Mouse (Mus musculus): Measurements from ENCODE around the gene Slc32a1.

Gene Slc32a1

GRCm38 (mm10) chr2:158611726-158612670 is 1.4 kb downstream of the Slc32a1 start:
- in situ Hi-C loops (cut with MboI, MseI): no loop called here

- in situ Hi-C loops (cut with MboI, MseI): no loop called here
These were observed 2.2 kb downstream of the Slc32a1 start for GRCm38 (mm10) chr2:158612671-158613250.

- in situ Hi-C loops (cut with MboI, MseI): no loop called here
These were observed 3.2 kb downstream of the Slc32a1 start for GRCm38 (mm10) chr2:158613541-158614417.

GRCm38 (mm10) chr2:158614418-158614955 is 3.9 kb downstream of the Slc32a1 start:
- in situ Hi-C loops (cut with MboI, MseI): no loop called here

- in situ Hi-C loops (cut with MboI, MseI): no loop called here
These were observed 4.7 kb downstream of the Slc32a1 start for GRCm38 (mm10) chr2:158615161-158615680.

- in situ Hi-C loops (cut with MboI, MseI): no loop called here
These were observed 5.1 kb downstream of the Slc32a1 start for GRCm38 (mm10) chr2:158615702-158616101.

- in situ Hi-C loops (cut with MboI, MseI): no loop called here
These were observed 5.7 kb downstream of the Slc32a1 start for GRCm38 (mm10) chr2:158616296-158616695.

GRCm38 (mm10) chr2:158616790-158617189 is 6.2 kb downstream of the Slc32a1 start:
- in situ Hi-C loops (cut with MboI, MseI): no loop called here

GRCm38 (mm10) chr2:158624718-158625222 is 14.2 kb downstream of the Slc32a1 start, which contains the start of gene Actr5:
Actr5 (plus strand) TSS chr2:158624888.
- in situ Hi-C loops (cut with MboI, MseI): no loop called here

- in situ Hi-C loops (cut with MboI, MseI): no loop called here
These were observed 14.7 kb downstream of the Slc32a1 start for GRCm38 (mm10) chr2:158625231-158625630.

- in situ Hi-C loops (cut with MboI, MseI): no loop called here
These were observed 15.1 kb downstream of the Slc32a1 start for GRCm38 (mm10) chr2:158625697-158626096.

- in situ Hi-C loops (cut with MboI, MseI): no loop called here
These were observed 18.3 kb downstream of the Slc32a1 start for GRCm38 (mm10) chr2:158628858-158629257.

- in situ Hi-C loops (cut with MboI, MseI): no loop called here
These were observed 18.8 kb downstream of the Slc32a1 start for GRCm38 (mm10) chr2:158629414-158629813.

- in situ Hi-C loops (cut with MboI, MseI): no loop called here
These were observed 21.3 kb downstream of the Slc32a1 start for GRCm38 (mm10) chr2:158631873-158632272.

GRCm38 (mm10) chr2:158641869-158642268 is 31.3 kb downstream of the Slc32a1 start:
- in situ Hi-C loops (cut with MboI, MseI): no loop called here

- in situ Hi-C loops (cut with MboI, MseI): no loop called here
These were observed 32.0 kb downstream of the Slc32a1 start for GRCm38 (mm10) chr2:158642587-158642986.

GRCm38 (mm10) chr2:158643791-158644190 is 33.2 kb downstream of the Slc32a1 start:
- in situ Hi-C loops (cut with MboI, MseI): no loop called here

- in situ Hi-C loops (cut with MboI, MseI): loop anchor here (5.0 kb wide), 1 partner anchor 109 kb away; no protein-coding TSS in a partner anchor
These were observed 40.8 kb downstream of the Slc32a1 start for GRCm38 (mm10) chr2:158651159-158651908.

- in situ Hi-C loops (cut with MboI, MseI): loop anchor here (5.0 kb wide), 1 partner anchor 111 kb away; no protein-coding TSS in a partner anchor
These were observed 42.4 kb downstream of the Slc32a1 start for GRCm38 (mm10) chr2:158652985-158653384.

- in situ Hi-C loops (cut with MboI, MseI): loop anchor here (5.0 kb wide), 1 partner anchor 112 kb away; no protein-coding TSS in a partner anchor
These were observed 44.1 kb downstream of the Slc32a1 start for GRCm38 (mm10) chr2:158654717-158655116.
